Mouse (Mus musculus): Measurements from ENCODE around the gene Bmpr1b. TPM values are rescaled to one million over a fixed set of nuclear protein-coding genes. Genes with fewer than 3 reads are reported as not detected.

The Bmpr1b gene
- polyA plus RNA-seq, 1 experiment: not detected

DNA sequence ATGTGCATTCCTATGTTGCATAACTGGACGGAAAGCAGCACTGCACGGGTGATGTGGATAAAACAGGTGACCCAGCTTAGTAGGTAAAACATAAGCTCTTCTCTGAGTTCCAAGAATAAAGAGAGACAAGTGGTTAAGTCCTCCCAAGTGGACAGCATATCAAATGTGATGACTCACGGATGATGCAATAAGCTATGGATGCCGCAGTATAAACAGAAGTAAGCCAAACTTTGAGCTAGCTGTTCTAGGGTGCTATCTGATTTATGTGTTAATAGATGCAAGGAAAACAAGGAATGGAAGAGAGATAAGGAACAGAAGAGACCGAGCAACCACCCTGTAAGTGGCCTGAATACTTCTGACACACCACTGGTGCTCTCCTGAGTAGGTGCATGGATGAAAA lies 120.1 kb downstream of the Bmpr1b start:
- Histone ChIP-seq H3K27ac (ENCODE audit: control insufficient read depth, insufficient read depth, low read depth, low read length, poor library complexity) (no peak overlapping the region), H3K4me3 (replicated peaks; ENCODE audit: control insufficient read depth, low read depth, low read length) (no peak overlapping the region), H3K4me1 (ENCODE audit: control insufficient read depth, insufficient read depth, low read length) (no peaks in the 10 kb centered on the region)
- 75% methylated on average over 5 of the region's 5 CpGs for WGBS
- no peak for TF ChIP-seq POLR2A (IDR thresholded peaks at IDR 0.05; ENCODE audit: borderline replicate concordance, control insufficient read depth, low read depth, low read length)
- no peak for TF ChIP-seq CTCF (IDR thresholded peaks at IDR 0.05; ENCODE audit: control insufficient read depth, insufficient read depth, low read length)

GRCm38 (mm10) chr3:142048493-142048892 lies 120.7 kb downstream of the Bmpr1b start:
- Histone ChIP-seq H3K4me1 (ENCODE audit: control insufficient read depth, insufficient read depth, low read length) (no peaks in the 10 kb centered on the region), H3K27ac (ENCODE audit: control insufficient read depth, insufficient read depth, low read depth, low read length, poor library complexity) (no peak overlapping the region), H3K4me3 (replicated peaks; ENCODE audit: control insufficient read depth, low read depth, low read length) (no peak overlapping the region)
- 77% methylated on average over 6 of the region's 6 CpGs for WGBS
- TF ChIP-seq CTCF (IDR thresholded peaks at IDR 0.05; ENCODE audit: control insufficient read depth, insufficient read depth, low read length): no peak
- TF ChIP-seq POLR2A (IDR thresholded peaks at IDR 0.05; ENCODE audit: borderline replicate concordance, control insufficient read depth, low read depth, low read length): no peak

DNA sequence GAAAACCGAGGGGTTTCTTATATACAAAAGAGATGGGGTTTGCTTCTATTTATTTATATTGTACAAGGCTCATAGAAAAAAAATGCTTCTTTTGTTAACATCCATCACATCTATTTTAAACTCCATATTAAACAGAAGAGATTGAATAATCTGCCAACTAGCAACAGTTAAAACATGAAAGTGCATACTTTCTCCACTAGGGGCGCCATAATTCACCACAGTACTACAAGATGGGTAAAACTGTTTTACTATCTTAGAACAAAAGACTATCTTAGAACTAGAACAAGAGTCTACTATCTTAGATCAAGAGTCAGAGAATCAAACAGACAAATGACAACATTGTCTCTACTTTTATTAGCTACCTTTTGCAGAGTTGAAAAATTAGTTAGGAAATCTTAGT lies 125.8 kb downstream of the Bmpr1b start:
- no peak overlapping the region for H3K27ac ChIP-seq (ENCODE audit: control insufficient read depth, insufficient read depth, low read depth, low read length, poor library complexity)
- H3K4me1 ChIP-seq (ENCODE audit: control insufficient read depth, insufficient read depth, low read length): no peaks in the 10 kb centered on the region
- WGBS: 42% methylated on average over 2 of the region's 2 CpGs
- TF ChIP-seq POLR2A (IDR thresholded peaks at IDR 0.05; ENCODE audit: borderline replicate concordance, control insufficient read depth, low read depth, low read length) (no peak), CTCF (IDR thresholded peaks at IDR 0.05; ENCODE audit: control insufficient read depth, insufficient read depth, low read length) (no peak)
- H3K4me3 ChIP-seq (replicated peaks; ENCODE audit: control insufficient read depth, low read depth, low read length): no peak overlapping the region

DNA sequence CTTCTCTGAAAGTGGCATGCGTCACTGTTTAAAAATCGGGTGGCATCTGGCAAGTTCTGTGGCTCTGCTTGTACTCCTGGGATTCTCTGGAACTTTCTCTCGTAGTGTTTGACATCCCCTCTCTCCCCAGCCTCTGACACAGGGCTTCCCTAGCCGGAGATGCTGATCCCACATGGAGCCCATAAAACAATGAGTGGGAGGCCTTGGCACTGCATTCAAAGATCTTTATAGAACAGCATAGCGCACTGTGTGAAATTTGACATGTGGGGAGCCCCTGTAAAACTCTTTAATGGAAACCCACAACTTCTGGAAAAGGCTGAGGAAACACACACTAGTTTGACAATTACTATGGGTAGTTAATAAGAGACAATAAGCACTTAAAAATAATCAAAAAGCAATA lies 126.2 kb downstream of the Bmpr1b start:
- no peak overlapping the region for H3K4me3 ChIP-seq (replicated peaks; ENCODE audit: control insufficient read depth, low read depth, low read length)
- no peaks in the 10 kb centered on the region for H3K4me1 ChIP-seq (ENCODE audit: control insufficient read depth, insufficient read depth, low read length)
- H3K27ac ChIP-seq (ENCODE audit: control insufficient read depth, insufficient read depth, low read depth, low read length, poor library complexity): no peak overlapping the region
- 90% methylated on average over 5 of the region's 5 CpGs for WGBS
- no peak for TF ChIP-seq CTCF (IDR thresholded peaks at IDR 0.05; ENCODE audit: control insufficient read depth, insufficient read depth, low read length)
- no peak for TF ChIP-seq POLR2A (IDR thresholded peaks at IDR 0.05; ENCODE audit: borderline replicate concordance, control insufficient read depth, low read depth, low read length)

GRCm38 (mm10) chr3:142040345-142040744 lies 128.9 kb downstream of the Bmpr1b start:
- Histone ChIP-seq H3K4me1 (ENCODE audit: control insufficient read depth, insufficient read depth, low read length) (no peaks in the 10 kb centered on the region), H3K27ac (ENCODE audit: control insufficient read depth, insufficient read depth, low read depth, low read length, poor library complexity) (no peak overlapping the region), H3K4me3 (replicated peaks; ENCODE audit: control insufficient read depth, low read depth, low read length) (no peak overlapping the region)
- no peak for TF ChIP-seq POLR2A (IDR thresholded peaks at IDR 0.05; ENCODE audit: borderline replicate concordance, control insufficient read depth, low read depth, low read length)
- TF ChIP-seq CTCF (IDR thresholded peaks at IDR 0.05; ENCODE audit: control insufficient read depth, insufficient read depth, low read length): no peak
- WGBS: 77% methylated on average over 5 of the region's 5 CpGs

GRCm38 (mm10) chr3:142034160-142034559 lies 135.1 kb downstream of the Bmpr1b start:
- WGBS: 71% methylated on average over 4 of the region's 4 CpGs

GRCm38 (mm10) chr3:142019716-142020115 lies 149.5 kb downstream of the Bmpr1b start:
- Histone ChIP-seq H3K4me1 (ENCODE audit: control insufficient read depth, insufficient read depth, low read length) (no peaks in the 10 kb centered on the region), H3K4me3 (replicated peaks; ENCODE audit: control insufficient read depth, low read depth, low read length) (no peak overlapping the region), H3K27ac (ENCODE audit: control insufficient read depth, insufficient read depth, low read depth, low read length, poor library complexity) (no peak overlapping the region)
- TF ChIP-seq CTCF (IDR thresholded peaks at IDR 0.05; ENCODE audit: control insufficient read depth, insufficient read depth, low read length) (no peak), POLR2A (IDR thresholded peaks at IDR 0.05; ENCODE audit: borderline replicate concordance, control insufficient read depth, low read depth, low read length) (no peak)
- 82% methylated on average over 7 of the region's 7 CpGs for WGBS

More at GRCm38 (mm10) chr3:142034160-142034559, 135.1 kb downstream of the Bmpr1b start:
- Histone ChIP-seq H3K4me1 (ENCODE audit: control insufficient read depth, insufficient read depth, low read length) (no peaks in the 10 kb centered on the region), H3K4me3 (replicated peaks; ENCODE audit: control insufficient read depth, low read depth, low read length) (no peak overlapping the region), H3K27ac (ENCODE audit: control insufficient read depth, insufficient read depth, low read depth, low read length, poor library complexity) (no peak overlapping the region)
- TF ChIP-seq CTCF (IDR thresholded peaks at IDR 0.05; ENCODE audit: control insufficient read depth, insufficient read depth, low read length) (no peak), POLR2A (IDR thresholded peaks at IDR 0.05; ENCODE audit: borderline replicate concordance, control insufficient read depth, low read depth, low read length) (no peak)

DNA sequence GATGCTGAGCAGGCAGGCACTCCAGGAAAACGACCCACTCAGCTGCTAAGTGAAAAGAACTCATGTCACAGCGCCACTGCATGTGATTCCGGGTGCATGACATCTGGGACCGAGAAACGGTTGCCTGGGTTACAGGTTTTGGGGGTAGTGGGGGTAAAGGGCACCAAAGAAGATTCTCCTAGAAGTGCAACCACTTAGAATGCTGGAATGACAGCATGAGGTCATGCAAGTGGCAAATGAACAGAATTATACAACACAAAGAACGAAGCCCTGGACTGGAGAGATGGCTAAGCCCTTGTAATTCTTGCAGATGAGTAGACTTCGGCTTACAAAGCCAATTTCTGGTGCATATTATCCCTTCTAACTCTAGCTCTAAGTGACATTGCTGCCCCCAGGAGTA lies 184.7 kb downstream of the Bmpr1b start:
- H3K4me1 ChIP-seq (ENCODE audit: control insufficient read depth, insufficient read depth, low read length): no peaks in the 10 kb centered on the region
- no peak overlapping the region for H3K27ac ChIP-seq (ENCODE audit: control insufficient read depth, insufficient read depth, low read depth, low read length, poor library complexity)
- TF ChIP-seq POLR2A (IDR thresholded peaks at IDR 0.05; ENCODE audit: borderline replicate concordance, control insufficient read depth, low read depth, low read length): no peak
- 77% methylated on average over 7 of the region's 7 CpGs for WGBS
- H3K4me3 ChIP-seq (replicated peaks; ENCODE audit: control insufficient read depth, low read depth, low read length): no peak overlapping the region
